Mouse (Mus musculus) lung, adult 2 months (tissue): ENCODE results near the gene Uvrag. TPM values are rescaled to one million over a fixed set of nuclear protein-coding genes. Genes with fewer than 3 reads are reported as not detected.

Experiments used
- DNase-seq: peaks from one replicate; pipeline ENCODE4 v3.0.0; 2022
- H3K4me1 ChIP-seq: fragments of 200-500 bp; 2 replicates; pipeline ENCODE4 v1.6.1; 2011; ENCODE audit warnings: low read length; ENCODE audit not compliant: control insufficient read depth, insufficient read depth
- H3K4me3 ChIP-seq: fragments of 200-500 bp; replicated peaks from 2 replicates; pipeline ENCODE3; 2011; ENCODE audit warnings: low read depth, mild to moderate bottlenecking, control low read depth, low read length; ENCODE audit errors: extremely low read depth
- CTCF ChIP-seq: fragments of 200-500 bp; IDR thresholded peaks from 2 replicates; pipeline ENCODE4 v1.5.1; 2011; ENCODE audit warnings: mild to moderate bottlenecking, low read length, control low read depth; ENCODE audit not compliant: insufficient read depth
- POLR2A ChIP-seq: fragments of 200-500 bp; IDR thresholded peaks from 2 replicates; pipeline ENCODE4 v1.6.1; 2011; ENCODE audit warnings: low read depth, mild to moderate bottlenecking, control low read depth, low read length, borderline replicate concordance; ENCODE audit errors: extremely low read depth
- WGBS: fragments of 180-500 bp; shearing (Covaris S2); methylation state at CpG from one replicate; pipeline ENCODE4 v1.1.7; 2018; 5-methylcytosine and 5-hydroxymethylcytosine counted together
- polyA plus RNA-seq: library from polyadenylated mRNA; depleted of rRNA; stranded (reverse); fragments of >200 nt; gene quantifications from 2 replicates; pipeline ENCODE4 v1.2.3, GENCODE M21; 2012

The Uvrag gene
- polyA plus RNA-seq, 1 experiment = 35.4 TPM

- DNase-seq = no peak
- H3K4me1 ChIP-seq = peaks cover 2% of the 10 kb centered on the region; the same call in 1 of the 2 replicates
- no peak for TF ChIP-seq POLR2A
- peak; percentile 59 for TF ChIP-seq CTCF
- 69% methylated on average over 4 of the region's 4 CpGs for WGBS
- no peak overlapping the region for H3K4me3 ChIP-seq
Measured at GRCm38 (mm10) chr7:99095191-99095590, 45.8 kb downstream of the Uvrag start.

- no peak for DNase-seq
- Histone ChIP-seq H3K4me3 (no peak overlapping the region), H3K4me1 (peaks cover 2% of the 10 kb centered on the region; the same call in 1 of the 2 replicates)
- no peak for TF ChIP-seq POLR2A
- no peak for TF ChIP-seq CTCF
- WGBS = 91% methylated on average over 3 of the region's 3 CpGs
Measured at GRCm38 (mm10) chr7:99094336-99094735, 46.6 kb downstream of the Uvrag start.

- no peak for DNase-seq
- 86% methylated on average over 17 of the region's 17 CpGs for WGBS
- Histone ChIP-seq H3K4me3 (no peak overlapping the region), H3K4me1 (peaks cover under 1% of the 10 kb centered on the region; the same call in 1 of the 2 replicates)
- TF ChIP-seq CTCF (no peak), POLR2A (no peak)
Measured at GRCm38 (mm10) chr7:99091915-99092645, 48.9 kb downstream of the Uvrag start.

- no peak for TF ChIP-seq CTCF
- no peak for TF ChIP-seq POLR2A
- WGBS = 87% methylated on average over 4 of the region's 4 CpGs
- DNase-seq = no peak
- Histone ChIP-seq H3K4me1 (no peaks in the 10 kb centered on the region), H3K4me3 (no peak overlapping the region)
Measured at GRCm38 (mm10) chr7:99089716-99090115, 51.2 kb downstream of the Uvrag start.

- Histone ChIP-seq H3K4me1 (no peaks in the 10 kb centered on the region), H3K4me3 (no peak overlapping the region)
- TF ChIP-seq CTCF (no peak), POLR2A (no peak)
- DNase-seq = no peak
- WGBS = 86% methylated on average over 10 of the region's 10 CpGs
Measured at GRCm38 (mm10) chr7:99088576-99089346, 52.2 kb downstream of the Uvrag start.

GRCm38 (mm10) chr7:99087581-99087980 is 53.4 kb downstream of the Uvrag start:
- TF ChIP-seq POLR2A = no peak
- no peak for TF ChIP-seq CTCF
- Histone ChIP-seq H3K4me3 (no peak overlapping the region), H3K4me1 (no peaks in the 10 kb centered on the region)
- WGBS = 81% methylated on average over 7 of the region's 7 CpGs
- no peak for DNase-seq

GRCm38 (mm10) chr7:99086646-99087443 is 54.1 kb downstream of the Uvrag start:
- Histone ChIP-seq H3K4me3 (no peak overlapping the region), H3K4me1 (no peaks in the 10 kb centered on the region)
- TF ChIP-seq POLR2A (no peak), CTCF (no peak)
- 74% methylated on average over 9 of the region's 9 CpGs for WGBS
- DNase-seq = no peak

GRCm38 (mm10) chr7:99085249-99085648 is 55.7 kb downstream of the Uvrag start:
- H3K4me3 ChIP-seq = no peak overlapping the region
- DNase-seq = no peak
- TF ChIP-seq CTCF (no peak), POLR2A (no peak)
- WGBS = 64% methylated on average over 3 of the region's 3 CpGs
- H3K4me1 ChIP-seq = no peaks in the 10 kb centered on the region

- DNase-seq = peak; percentile 38
- no peak for TF ChIP-seq CTCF
- no peak for TF ChIP-seq POLR2A
- 36% methylated on average over 4 of the region's 4 CpGs for WGBS
- no peak overlapping the region for H3K4me3 ChIP-seq
- H3K4me1 ChIP-seq = 0 out of 2 replicates have a peak, but pooled peaks cover 2% of the 10 kb centered on the region
Measured at GRCm38 (mm10) chr7:99079522-99079921, 61.4 kb downstream of the Uvrag start.
